Mouse (Mus musculus) gonadal fat pad, adult 2 months (tissue): ENCODE measurements around the gene Pcdh10. TPM values are rescaled to one million over a fixed set of nuclear protein-coding genes. Genes with fewer than 3 reads are reported as not detected.

Experiments used
- DNase-seq: peaks from one replicate; pipeline ENCODE4 v3.0.0-alpha.2; 2012; ENCODE audit warnings: low read depth
- polyA plus RNA-seq: library from polyadenylated mRNA; depleted of rRNA; stranded (reverse); fragments of >200 nt; gene quantifications from 2 replicates; pipeline ENCODE4 v1.2.3, GENCODE M21; 2012; rRNA removed

The Pcdh10 gene
- polyA plus RNA-seq, result 0.35 and 2.1 TPM in 2 replicates

DNA sequence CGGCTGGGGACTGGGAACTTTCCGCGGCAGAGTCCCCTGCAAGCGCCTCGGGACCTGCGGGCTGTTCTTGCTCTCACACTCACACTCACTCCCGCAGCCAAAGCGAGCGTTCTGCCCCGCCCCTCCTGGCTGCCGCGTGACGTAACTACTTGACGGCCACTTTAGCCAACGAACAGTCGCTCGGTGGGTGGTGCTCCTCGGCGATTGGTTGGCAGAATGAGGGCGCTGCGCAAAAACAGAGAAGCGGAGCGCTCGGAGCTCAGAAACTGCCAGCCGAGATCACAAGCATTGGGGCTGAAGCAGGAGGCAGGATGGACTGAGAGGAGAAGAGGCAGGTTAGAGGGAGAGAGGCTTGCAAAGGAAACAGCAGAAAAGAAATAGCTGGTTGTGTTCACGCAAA is at the start of gene Pcdh10:
Pcdh10 (plus strand) TSS at position 254 of the 400 bp plus-strand sequence.
- no peak for DNase-seq

DNA sequence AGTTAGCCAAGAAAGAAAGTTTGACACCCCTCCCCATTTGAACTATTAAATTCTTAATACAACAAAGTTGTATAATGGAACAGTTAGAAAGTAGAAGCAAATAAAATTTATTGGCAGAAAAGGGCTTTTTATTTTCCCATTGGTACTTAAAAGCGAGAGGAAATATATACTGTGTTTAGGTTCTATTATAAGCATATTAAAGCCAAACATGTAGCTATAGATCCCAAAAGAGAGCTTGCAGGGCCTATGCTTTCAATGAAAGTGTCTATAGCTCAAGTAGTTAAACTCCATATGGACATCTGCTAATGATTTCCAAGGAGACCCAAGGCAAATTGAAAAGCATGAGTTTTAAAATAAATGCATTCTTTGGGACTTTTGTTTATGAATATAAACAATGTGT is 22.3 kb upstream of the Pcdh10 start:
- DNase-seq, result no peak

DNA sequence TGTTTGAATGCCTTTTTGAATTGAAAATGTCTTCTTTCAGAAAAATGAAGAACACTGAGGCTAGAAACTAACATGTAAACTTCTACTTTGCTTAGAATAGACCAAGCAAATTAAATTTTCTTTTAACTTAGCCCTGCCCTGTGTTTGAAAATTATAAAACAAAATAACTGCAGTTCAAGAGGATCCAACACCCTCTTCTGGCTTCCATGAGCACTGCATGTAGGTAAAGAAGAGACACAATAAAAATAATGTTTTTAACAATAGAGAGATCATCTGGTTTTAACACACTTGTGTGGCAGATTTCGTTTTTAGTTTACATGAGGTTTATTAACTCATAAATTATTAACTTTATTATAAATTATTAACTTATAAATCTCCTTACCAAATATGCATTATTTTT is 9.2 kb upstream of the Pcdh10 start:
- no peak for DNase-seq

DNA sequence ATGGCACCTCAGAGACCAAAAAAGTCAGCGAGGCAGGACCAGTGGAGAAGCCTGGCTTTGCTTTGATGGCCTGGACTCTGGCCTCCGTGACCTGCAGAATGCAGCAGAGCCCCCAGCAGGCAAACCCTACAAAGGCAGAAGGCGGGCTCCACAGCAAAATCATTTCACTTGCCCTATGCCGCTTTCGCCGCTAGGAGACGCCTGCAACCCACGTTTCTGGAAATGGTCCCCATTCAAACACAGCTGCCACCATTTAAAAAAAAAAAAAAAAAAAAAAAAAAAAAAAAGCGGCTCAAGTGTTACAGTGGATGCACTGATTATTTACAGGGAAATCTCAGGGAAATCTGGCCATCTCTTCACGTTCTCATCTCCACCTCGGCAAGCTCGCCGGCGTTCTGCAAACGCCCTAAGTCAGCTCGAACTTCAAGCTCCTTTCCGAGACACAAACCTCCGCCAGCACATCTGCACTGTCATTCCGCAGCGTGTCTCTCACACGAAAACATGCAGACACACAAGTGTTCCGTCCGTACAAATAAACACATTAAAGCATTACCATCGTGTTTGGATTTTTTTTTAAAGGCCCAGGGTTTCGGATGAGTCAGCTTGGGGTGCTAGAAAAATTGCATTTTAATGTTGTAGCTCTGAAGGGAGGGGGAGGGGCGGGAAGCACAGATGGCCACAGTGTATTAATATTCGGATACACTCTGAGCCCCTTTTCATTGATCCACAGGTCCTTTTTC is 2.3 kb upstream of the Pcdh10 start:
- no peak for DNase-seq

DNA sequence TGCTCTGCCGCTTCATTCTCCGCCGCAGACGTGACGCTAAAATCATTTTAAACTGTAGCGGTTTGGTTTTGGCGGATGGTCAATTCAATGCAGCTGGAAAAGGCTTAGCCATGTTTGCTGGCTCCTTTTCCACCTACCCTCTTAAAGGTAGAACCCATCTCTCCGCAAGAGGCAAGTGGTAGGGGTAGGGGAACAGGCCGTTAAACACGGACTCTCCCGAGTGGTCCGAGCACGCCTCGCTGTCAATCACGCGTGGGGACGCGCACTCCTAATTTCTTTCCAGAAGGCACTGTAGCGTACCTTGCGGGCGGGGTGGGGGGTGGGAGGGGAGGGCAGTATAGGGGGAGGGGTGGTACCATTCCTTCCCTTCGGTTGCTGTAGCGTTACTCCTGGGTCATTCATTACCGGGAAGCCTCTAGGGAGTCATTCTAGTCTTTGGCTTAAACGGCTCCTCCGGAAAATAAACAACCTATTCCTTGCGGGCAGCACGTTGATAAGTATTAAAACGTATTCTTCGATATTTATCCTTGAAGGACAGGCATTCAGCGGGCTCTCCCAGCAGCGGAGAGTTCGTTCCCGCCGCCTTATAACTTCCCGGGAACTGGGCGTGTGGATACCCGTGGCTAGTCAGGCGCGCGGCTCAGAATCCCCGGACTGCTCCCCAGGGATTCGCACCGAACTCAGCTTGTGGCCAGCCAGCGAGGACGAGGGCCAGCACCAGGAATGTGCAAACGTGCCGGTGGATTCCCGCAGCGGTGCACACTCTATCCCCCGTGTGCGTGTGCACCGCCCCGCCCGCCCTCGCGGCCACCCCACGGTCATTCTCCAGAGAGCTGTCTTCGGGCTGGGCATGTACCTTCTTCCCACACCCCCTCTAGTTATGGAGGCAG is 1.5 kb upstream of the Pcdh10 start:
- DNase-seq, result no peak

DNA sequence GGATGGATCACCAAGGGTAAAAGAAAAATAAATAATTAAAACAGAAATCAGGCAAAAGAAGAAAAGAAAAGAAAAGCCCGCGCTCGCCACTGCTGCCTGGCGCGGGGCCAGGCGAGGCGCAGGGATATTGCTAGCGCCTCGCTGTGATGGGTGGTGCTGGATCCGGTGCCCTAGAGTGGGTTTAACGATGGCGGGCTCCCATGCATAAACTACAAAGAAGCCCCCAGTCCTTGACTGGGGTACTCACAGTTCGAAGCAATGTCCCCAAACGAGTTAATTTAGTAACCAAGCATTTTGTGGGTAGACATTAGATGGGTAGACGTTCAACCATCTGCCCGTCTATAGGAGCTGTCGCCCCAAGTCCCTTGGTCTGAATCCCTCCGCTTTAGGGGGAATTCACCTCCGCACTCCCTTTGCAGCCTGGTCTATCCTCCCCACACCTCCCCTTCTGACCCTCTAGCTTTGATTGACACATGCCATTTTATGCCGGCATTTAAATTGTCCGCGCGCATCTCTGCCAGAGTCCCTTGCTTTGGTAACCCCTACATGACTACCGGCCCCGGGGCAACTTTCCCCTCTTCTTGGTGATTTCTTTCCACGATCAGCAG is 703 bp upstream of the Pcdh10 start:
- DNase-seq, result no peak

DNA sequence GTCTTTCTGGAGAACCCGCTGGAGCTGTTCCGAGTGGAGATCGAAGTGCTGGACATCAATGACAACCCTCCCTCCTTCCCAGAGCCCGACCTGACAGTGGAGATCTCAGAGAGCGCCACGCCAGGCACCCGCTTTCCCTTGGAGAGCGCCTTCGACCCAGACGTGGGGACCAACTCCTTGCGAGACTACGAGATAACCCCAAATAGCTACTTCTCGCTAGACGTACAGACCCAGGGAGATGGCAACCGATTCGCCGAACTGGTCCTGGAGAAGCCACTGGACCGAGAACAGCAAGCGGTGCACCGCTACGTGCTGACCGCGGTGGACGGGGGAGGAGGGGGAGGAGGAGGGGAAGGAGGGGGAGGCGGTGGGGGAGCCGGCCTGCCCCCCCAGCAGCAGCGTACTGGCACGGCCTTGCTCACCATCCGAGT is 1.4 kb downstream of the Pcdh10 start:
- no peak for DNase-seq

DNA sequence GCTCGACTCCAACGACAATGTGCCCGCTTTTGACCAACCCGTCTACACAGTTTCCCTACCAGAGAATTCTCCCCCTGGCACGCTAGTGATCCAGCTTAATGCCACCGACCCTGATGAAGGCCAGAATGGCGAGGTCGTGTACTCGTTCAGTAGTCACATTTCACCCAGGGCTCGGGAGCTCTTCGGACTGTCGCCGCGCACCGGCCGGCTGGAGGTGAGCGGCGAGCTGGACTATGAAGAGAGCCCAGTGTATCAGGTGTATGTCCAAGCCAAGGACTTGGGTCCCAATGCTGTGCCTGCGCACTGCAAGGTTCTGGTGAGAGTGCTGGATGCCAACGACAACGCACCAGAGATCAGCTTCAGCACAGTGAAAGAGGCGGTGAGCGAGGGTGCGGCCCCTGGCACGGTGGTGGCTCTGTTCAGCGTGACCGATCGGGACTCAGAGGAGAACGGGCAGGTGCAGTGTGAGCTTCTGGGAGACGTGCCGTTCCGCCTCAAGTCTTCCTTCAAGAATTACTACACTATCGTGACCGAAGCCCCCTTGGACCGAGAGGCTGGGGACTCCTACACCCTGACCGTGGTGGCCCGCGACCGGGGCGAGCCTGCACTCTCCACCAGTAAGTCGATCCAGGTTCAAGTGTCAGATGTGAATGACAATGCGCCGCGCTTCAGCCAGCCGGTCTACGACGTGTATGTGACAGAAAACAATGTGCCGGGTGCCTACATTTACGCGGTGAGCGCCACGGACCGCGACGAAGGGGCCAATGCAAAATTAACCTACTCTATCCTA is 2.0 kb downstream of the Pcdh10 start:
- DNase-seq, result no peak

DNA sequence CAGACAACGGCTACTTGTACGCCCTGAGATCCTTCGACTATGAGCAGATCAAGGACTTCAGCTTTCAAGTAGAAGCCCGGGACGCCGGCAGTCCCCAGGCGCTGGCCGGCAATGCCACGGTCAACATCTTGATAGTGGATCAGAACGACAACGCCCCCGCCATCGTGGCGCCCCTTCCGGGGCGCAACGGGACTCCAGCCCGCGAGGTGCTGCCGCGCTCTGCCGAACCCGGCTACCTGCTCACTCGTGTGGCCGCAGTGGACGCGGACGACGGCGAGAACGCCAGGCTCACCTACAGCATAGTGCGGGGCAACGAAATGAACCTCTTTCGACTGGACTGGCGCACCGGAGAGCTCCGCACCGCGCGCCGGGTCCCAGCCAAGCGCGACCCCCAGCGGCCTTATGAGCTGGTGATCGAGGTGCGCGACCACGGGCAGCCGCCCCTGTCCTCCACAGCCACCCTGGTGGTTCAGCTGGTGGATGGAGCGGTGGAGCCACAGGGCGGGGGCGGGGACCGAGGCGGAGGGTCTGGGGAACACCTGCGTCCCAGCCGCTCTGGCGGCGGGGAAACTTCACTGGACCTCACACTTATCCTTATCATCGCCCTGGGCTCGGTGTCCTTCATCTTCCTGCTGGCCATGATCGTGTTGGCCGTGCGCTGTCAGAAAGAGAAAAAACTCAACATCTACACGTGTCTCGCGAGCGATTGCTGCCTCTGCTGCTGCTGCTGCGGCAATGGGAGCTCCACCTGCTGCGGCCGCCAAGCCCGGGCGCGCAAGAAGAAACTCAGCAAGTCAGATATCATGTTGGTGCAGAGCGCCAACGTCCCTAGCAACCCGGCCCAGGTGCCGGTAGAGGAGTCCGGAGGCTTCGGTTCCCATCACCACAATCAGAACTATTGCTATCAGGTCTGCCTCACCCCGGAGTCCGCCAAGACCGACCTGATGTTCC is 2.9 kb downstream of the Pcdh10 start:
- no peak for DNase-seq

DNA sequence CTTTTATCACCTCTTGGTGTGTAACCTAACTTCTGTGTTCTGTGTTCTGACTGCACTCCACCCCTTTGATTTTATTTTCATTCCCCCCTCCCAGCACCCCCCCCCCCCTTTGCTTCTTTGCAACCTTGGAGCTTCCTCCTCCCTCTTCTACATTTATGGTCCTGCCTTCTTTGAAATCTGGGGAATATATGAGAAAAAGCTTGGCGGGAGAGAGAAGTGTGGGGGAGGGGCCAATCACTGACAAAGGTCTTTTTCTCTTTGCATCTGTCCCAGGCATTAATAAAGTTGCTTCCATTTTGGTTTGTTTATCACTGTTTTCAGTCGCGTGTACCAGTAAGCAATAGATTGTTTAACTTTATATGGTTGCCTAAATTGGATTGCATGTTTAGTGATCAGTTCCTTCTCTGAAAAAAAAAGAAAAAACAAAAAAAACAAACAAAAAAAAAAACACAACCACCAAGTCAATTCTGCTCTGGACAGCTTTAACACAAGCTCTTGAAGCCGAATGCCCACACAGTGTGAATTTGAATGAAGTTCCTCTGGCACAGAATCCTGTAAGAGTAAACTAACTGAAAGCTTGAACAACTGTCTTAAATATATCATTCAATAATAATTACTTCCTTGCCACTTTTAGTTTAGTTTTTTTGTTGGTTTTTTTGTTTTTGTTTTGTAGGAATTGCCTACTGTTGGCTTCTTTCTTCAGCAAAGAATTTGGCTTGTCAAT is 4.0 kb downstream of the Pcdh10 start:
- no peak for DNase-seq

DNA sequence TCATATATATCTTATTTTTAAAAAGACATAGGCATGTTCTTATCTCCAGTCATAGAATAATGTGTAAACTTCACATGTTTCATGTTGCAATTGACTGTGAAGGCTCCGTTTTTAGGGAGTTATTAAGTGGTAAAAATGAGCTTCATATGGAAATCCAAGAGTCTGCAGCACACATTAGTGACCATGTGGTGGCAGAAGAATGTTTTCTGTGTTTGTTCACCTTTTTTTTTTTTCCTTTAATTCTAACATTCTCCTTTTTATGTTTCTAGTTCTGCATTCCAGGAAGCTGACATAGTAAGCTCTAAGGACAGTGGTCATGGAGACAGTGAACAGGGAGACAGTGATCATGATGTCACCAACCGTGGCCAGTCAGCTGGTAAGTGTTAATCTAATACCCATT is 5.6 kb downstream of the Pcdh10 start:
- no peak for DNase-seq

DNA sequence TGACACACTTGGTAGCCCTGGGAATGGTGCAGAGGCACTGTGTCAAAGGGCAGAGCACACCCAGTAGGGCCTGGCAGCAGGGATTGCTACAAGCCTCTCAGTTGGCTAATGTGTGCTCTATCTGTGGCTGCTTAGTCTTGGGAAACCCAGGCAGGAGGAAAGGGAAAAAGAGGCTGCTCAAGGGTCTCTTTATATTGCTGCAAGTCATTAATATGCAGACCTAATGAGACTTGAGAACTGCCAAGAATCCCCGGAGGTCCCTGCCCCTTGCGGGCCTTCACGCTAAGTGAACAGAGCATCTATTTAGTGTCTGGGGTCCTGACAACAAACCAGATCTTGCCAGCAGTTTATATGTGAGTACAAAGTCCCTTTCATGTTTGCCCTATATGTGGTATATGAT is 6.8 kb downstream of the Pcdh10 start:
- no peak for DNase-seq

DNA sequence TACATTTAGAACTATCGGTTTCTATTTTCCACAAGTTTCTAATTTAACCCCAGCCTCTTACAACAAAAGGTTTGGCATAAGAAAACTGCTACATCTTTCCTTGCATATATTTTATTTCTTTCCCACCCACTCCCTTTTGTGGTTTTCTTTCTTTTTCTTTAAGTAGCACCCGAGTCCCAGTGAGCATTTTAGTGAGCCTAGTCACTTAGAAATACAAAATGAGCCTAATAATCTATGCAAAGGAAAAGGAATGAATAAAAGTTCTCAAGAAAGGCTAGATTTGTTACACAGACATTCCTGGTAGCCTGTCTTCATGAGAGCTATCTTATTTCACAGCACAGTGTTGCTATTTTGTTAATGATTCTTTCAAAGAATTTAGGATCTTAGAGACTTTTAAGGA is 7.3 kb downstream of the Pcdh10 start:
- no peak for DNase-seq

DNA sequence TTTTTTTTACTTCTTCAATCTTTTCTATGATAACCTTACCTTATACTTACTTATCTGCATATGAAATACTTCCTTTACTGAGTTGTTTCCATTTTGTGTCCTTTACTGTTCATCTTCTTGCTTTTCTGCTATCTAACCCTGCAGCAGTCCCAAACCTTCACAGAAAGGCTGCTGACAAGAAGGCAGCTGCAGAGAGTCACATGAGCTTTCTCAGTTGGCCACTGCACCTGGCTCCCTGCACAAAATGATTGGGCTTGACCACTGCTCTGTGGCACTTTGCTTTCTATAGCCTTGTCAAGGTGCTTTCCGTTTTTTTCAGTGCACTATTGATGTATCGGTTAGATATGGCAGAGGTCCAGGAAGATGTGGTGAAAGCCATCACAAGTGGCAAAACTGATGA is 8.3 kb downstream of the Pcdh10 start:
- no peak for DNase-seq

DNA sequence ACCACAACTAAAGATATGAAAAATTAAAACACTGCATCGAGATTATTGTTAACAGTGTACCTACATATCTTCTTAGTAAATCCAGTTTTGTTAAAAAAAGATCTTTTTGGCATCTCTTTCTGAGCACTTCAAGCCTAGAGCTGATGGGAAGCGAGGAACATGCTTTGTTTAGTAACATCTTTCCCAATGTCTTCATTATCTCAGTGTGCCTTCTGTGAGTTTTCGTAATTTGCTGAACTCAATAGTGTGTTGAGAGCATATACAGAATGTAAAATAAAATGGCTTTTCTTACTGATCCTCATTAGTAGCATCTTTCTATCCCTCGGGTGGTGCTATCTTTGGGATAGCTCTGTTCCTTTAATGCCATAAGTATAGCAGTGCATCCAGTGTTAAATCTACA is 18.9 kb downstream of the Pcdh10 start:
- DNase-seq, result no peak

DNA sequence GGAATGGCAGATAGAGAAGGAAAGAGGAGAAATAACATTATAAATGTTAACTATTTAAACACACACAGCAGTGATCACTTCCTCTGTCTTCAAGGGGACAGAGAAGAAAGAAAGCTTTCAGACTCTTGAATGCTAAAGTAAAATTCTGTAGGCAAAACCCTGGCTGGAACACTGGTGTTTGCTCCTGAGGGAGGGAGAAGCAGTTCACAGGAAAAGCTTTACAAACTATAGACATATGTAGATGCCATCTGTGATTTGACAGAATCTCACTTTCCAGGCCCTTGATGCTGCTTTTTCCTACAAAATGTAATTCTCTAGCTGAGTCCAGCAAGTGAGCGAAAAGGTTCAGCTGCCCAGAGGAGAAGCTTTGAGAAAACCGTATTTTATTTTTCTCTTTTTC is 25.0 kb downstream of the Pcdh10 start:
- DNase-seq, result no peak

DNA sequence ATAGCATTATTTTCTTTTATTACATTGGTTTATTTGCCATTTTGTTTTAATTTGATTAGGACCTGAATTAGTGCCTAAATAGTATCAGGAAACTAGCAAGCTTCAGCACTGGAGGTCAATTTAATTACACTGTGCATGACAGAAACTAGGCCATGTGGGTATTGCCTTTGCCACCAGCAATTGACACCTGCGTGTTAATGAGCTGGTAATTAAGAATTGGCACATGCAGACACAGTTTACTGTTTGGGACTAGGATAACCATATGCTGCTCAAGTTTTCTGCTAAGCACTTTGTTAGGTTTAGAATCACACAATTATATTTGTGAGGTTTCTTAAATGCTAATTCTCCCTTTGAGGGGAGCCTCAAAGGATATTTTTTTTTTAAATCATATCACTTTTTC is 53.5 kb downstream of the Pcdh10 start:
- no peak for DNase-seq

DNA sequence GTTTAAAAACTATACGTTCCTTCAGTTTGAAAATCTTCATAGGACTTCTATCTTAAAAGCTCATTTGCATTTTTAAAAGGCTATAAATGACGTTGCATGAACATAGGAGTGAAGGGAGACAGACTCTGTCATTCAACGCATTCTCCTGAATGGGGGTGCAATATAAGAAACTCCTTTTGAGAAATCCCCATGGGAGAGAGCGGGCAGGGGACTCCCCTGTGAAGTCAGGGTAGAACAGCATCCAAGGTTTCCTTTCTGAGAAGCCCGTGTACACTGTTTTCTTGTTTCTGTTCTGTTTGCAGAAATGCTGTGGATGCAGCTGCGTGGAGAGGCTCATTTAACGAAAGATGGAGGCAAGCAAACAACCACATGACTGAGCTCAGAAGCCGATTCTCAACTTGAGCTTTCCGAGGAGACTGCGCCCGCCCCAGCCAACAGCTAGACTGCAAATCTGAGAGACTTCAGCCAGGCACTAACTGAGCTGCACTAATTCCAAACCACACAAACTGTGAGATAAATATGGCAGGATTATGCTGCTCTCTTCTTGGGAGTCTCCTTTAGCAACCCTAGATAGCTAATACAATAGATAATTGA is 54.1 kb downstream of the Pcdh10 start:
- DNase-seq, result no peak
